8 mouse cellular contexts compared by ENCODE assay signal in genomic region chr15:80710257-80710607, GRCm38 (mm10). TPM values are rescaled to one million over a fixed set of nuclear protein-coding genes. Genes with fewer than 3 reads are reported as not detected.
DNase-seq lines count a peak whose midpoint lies in the region; ATAC-seq and TF ChIP-seq lines count a peak whose summit lies in the region.

No protein-coding gene starts in this region.

- peaks cover 7% of the 10 kb centered on the region; the same call in 1 of the 2 replicates for H3K4me1 ChIP-seq in cerebellum, adult 2 months (ENCODE audit: control insufficient read depth, insufficient read depth, low read length)
- peaks cover 6% of the 10 kb centered on the region for H3K4me1 ChIP-seq in neural tube, embryonic 11.5 days (ENCODE audit: control insufficient read depth, insufficient read depth, low read length)
- peaks cover 34% of the 10 kb centered on the region for H3K4me1 ChIP-seq in limb, embryonic 15.5 days
- H3K4me1 ChIP-seq in stomach, embryonic 15.5 days = peaks cover 19% of the 10 kb centered on the region

- H3K4me3 ChIP-seq in cerebellum, adult 2 months (replicated peaks; ENCODE audit: insufficient read depth, low read depth, low read length) = peak overlapping the region; percentile 84
- peak overlapping the region; percentile 94 for H3K4me3 ChIP-seq in neural tube, embryonic 11.5 days (ENCODE audit: low read depth, low read length)
- H3K4me3 ChIP-seq in limb, embryonic 15.5 days = peak overlapping the region; percentile 77
- peak overlapping the region; percentile 90 for H3K4me3 ChIP-seq in stomach, embryonic 15.5 days (replicated peaks)

- no peaks in the 10 kb centered on the region for H3K9me3 ChIP-seq in neural tube, embryonic 11.5 days (ENCODE audit: control insufficient read depth, low read length)
- no peaks in the 10 kb centered on the region for H3K9me3 ChIP-seq in limb, embryonic 15.5 days
- H3K9me3 ChIP-seq in stomach, embryonic 15.5 days = no peaks in the 10 kb centered on the region

- peak overlapping the region; percentile 31 for H3K4me2 ChIP-seq in neural tube, embryonic 11.5 days (ENCODE audit: low read depth)
- peak overlapping the region; percentile 82 for H3K4me2 ChIP-seq in limb, embryonic 15.5 days
- peak overlapping the region; percentile 53 for H3K4me2 ChIP-seq in stomach, embryonic 15.5 days

- no peak for ATAC-seq in neural tube, embryonic 11.5 days (ENCODE audit: insufficient read depth, low FRiP score, low TSS enrichment)
- no peak for ATAC-seq in limb, embryonic 15.5 days (ENCODE audit: insufficient number of reproducible peaks, low FRiP score, low TSS enrichment, low read depth)
- no peak for ATAC-seq in stomach, embryonic 15.5 days (ENCODE audit: insufficient read depth, low FRiP score, low read depth)

- no peak overlapping the region for H3K27ac ChIP-seq in cerebellum, adult 2 months (ENCODE audit: insufficient read depth, low read length)
- H3K27ac ChIP-seq in neural tube, embryonic 11.5 days (ENCODE audit: low read depth, low read length) = no peak overlapping the region
- H3K27ac ChIP-seq in limb, embryonic 15.5 days = peak overlapping the region; percentile 94
- H3K27ac ChIP-seq in stomach, embryonic 15.5 days = peak overlapping the region; percentile 92; the same call in 1 of the 2 replicates

- DNase-seq in cerebellum, adult 2 months = no peak
- no peak for DNase-seq in cerebellum, postnatal 36 days
- DNase-seq in neural tube, embryonic 11.5 days (ENCODE audit: low spot score) = no peak
- DNase-seq in neural tube, embryonic 10.5 days (ENCODE audit: extremely low spot score, low spot score) = no peak
- no peak for DNase-seq in embryo, embryonic 10.5 days (ENCODE audit: low spot score)
- DNase-seq in kidney, postnatal 10 days = no peak

- no peak for TF ChIP-seq CTCF in cerebellum, adult 2 months (IDR thresholded peaks at IDR 0.05; ENCODE audit: borderline replicate concordance, insufficient read depth, low read depth, low read length)

- TF ChIP-seq POLR2A in cerebellum, adult 2 months (IDR thresholded peaks at IDR 0.05; ENCODE audit: borderline replicate concordance, insufficient read depth, low read length) = no peak

- H3K27me3 ChIP-seq in cerebellum, adult 2 months (ENCODE audit: control insufficient read depth, insufficient read depth, low read length) = no peaks in the 10 kb centered on the region
- no peaks in the 10 kb centered on the region for H3K27me3 ChIP-seq in neural tube, embryonic 11.5 days (ENCODE audit: control insufficient read depth, insufficient read depth, low read length)
- H3K27me3 ChIP-seq in limb, embryonic 15.5 days = no peaks in the 10 kb centered on the region
- H3K27me3 ChIP-seq in stomach, embryonic 15.5 days (replicated peaks) = no peaks in the 10 kb centered on the region

- H3K36me3 ChIP-seq in neural tube, embryonic 11.5 days (ENCODE audit: control insufficient read depth, insufficient read depth, low read length) = no peaks in the 10 kb centered on the region
- H3K36me3 ChIP-seq in limb, embryonic 15.5 days = no peaks in the 10 kb centered on the region
- no peaks in the 10 kb centered on the region for H3K36me3 ChIP-seq in stomach, embryonic 15.5 days

- WGBS in cerebellum, adult 2 months = 7% methylated on average over 5 of the region's 5 CpGs
- 13% methylated on average over 5 of the region's 5 CpGs for WGBS in neural tube, embryonic 11.5 days
- 18% methylated on average over 5 of the region's 5 CpGs for WGBS in limb, embryonic 15.5 days
- WGBS in stomach, embryonic 15.5 days = 11% methylated on average over 5 of the region's 5 CpGs

- no peak overlapping the region for H3K9ac ChIP-seq in neural tube, embryonic 11.5 days (ENCODE audit: low read length)
- no peak overlapping the region for H3K9ac ChIP-seq in limb, embryonic 15.5 days
- no peak overlapping the region for H3K9ac ChIP-seq in stomach, embryonic 15.5 days

RNA-seq across cellular contexts. Expression of gene Tnrc6b, which starts 0.9 kb away (rescaled TPM):
- polyA plus RNA-seq in cerebellum, adult 2 months (2012; rRNA removed) = 32.5 and 36.3 TPM in 2 replicates
- polyA plus RNA-seq in neural tube, embryonic 11.5 days (2014; fragmentation: Nextera tagmentation; extraction: Ambion mirVana) = 12.4 and 16.1 TPM in 2 replicates
- polyA plus RNA-seq in limb, embryonic 15.5 days (2015; fragmentation: Nextera tagmentation; extraction: Ambion mirVana) = 24.1 and 25.7 TPM in 2 replicates
- 27.4 and 28.5 TPM in 2 replicates for polyA plus RNA-seq in stomach, embryonic 15.5 days (2015; fragmentation: Nextera tagmentation; extraction: Ambion mirVana)

RNA-seq across cellular contexts. Expression of gene Fam83f, which starts 38.6 kb away (rescaled TPM):
- 0.25 and 0.35 TPM in 2 replicates for polyA plus RNA-seq in cerebellum, adult 2 months (2012; rRNA removed)
- polyA plus RNA-seq in neural tube, embryonic 11.5 days (2014; fragmentation: Nextera tagmentation; extraction: Ambion mirVana) = 0.28 and 0.44 TPM in 2 replicates
- 6.0 and 6.6 TPM in 2 replicates for polyA plus RNA-seq in limb, embryonic 15.5 days (2015; fragmentation: Nextera tagmentation; extraction: Ambion mirVana)
- 18.7 and 20.7 TPM in 2 replicates for polyA plus RNA-seq in stomach, embryonic 15.5 days (2015; fragmentation: Nextera tagmentation; extraction: Ambion mirVana)

Comparison
In these comparisons a context has a peak if more than half of its experiments do, and no peak if none do; other contexts are left out.
1. H3K27ac ChIP-seq: peak in limb, embryonic 15.5 days (single experiment) and stomach, embryonic 15.5 days (single experiment); none in cerebellum, adult 2 months (single experiment) and neural tube, embryonic 11.5 days (single experiment).
2. H3K4me2 ChIP-seq: peak in every context shown above with its lines; median percentile 82 in limb, embryonic 15.5 days; 53 in stomach, embryonic 15.5 days; 31 in neural tube, embryonic 11.5 days.
3. Peak in every context shown above with its lines, with median percentiles within 50 percentile points of each other: H3K4me3 ChIP-seq.